Mouse (Mus musculus): ENCODE measurements around the gene Zfp985. TPM values are rescaled to one million over a fixed set of nuclear protein-coding genes. Genes with fewer than 3 reads are reported as not detected.
"Not testable (repeated sequence)": the region's sequence is repeated elsewhere in the genome, so short reads cannot be mapped to it uniquely, and the experiment has no call there.

Zfp985 gene
- polyA plus RNA-seq, 1 experiment from 2014 or later: not detected

DNA sequence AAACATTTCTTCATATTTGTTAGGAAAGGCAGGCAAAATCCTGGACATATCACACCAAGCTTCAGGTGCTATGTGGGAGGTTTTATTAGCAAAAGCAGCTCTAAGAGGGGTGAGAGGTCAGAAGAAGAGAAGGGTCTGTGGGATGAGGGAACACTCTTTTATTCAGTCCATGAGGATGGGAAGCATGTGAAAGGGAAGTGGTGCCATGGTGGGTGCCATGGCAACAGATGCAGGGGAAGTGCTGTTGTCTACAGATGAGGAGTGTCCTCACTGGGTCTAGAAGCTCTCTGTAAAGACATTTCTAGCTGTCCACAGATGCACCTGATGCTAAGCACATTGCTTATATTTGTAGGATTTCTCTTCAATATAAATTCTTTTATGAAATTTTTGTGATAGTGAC lies 12.0 kb upstream of the Zfp985 start:
- ATAC-seq (replicated peaks; ENCODE audit: low FRiP score): no peak
- H3K4me2 ChIP-seq (ENCODE audit: low read depth, low read length, severe bottlenecking): no peak overlapping the region
- no peaks in the 10 kb centered on the region for H3K36me3 ChIP-seq (ENCODE audit: control insufficient read depth, insufficient read depth, low read length)
- H3K27me3 ChIP-seq (ENCODE audit: control insufficient read depth, insufficient read depth, low read length): no peaks in the 10 kb centered on the region
- H3K4me3 ChIP-seq (ENCODE audit: low read depth, low read length): no peak overlapping the region
- no peak overlapping the region for H3K27ac ChIP-seq (ENCODE audit: low read depth, low read length)
- no peaks in the 10 kb centered on the region for H3K4me1 ChIP-seq (replicated peaks; ENCODE audit: control insufficient read depth, insufficient read depth, low read length)
- peaks cover 21% of the 10 kb centered on the region for H3K9me3 ChIP-seq (ENCODE audit: control insufficient read depth, low read length)
- H3K9ac ChIP-seq (ENCODE audit: low read length): no peak overlapping the region
- no peak for DNase-seq (ENCODE audit: low spot score)

DNA sequence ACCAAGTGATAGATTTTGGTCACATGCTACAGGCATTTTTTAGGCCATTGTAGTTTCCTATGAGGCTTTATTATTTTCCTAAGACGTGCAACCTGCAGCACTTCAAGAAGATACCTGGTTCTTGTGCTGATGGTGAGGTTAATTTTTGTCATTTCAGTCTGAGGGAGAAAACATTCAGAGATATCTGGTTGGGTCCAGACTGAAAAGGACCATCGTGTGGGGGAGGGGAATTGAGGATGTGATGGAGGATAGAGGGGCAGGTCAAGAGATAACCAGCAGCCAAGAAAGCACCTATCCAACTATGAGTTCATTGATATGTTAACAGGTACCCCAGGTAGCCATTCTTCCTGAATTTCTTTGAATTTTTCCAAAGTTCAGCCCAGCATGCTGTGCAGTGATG lies 1.3 kb downstream of the Zfp985 start:
- not testable (repeated sequence) for H3K27ac ChIP-seq (ENCODE audit: low read depth, low read length); H3K4me1 ChIP-seq (replicated peaks; ENCODE audit: control insufficient read depth, insufficient read depth, low read length); H3K36me3 ChIP-seq (ENCODE audit: control insufficient read depth, insufficient read depth, low read length); DNase-seq (ENCODE audit: low spot score); H3K4me3 ChIP-seq (ENCODE audit: low read depth, low read length); H3K9me3 ChIP-seq (ENCODE audit: control insufficient read depth, low read length); H3K9ac ChIP-seq (ENCODE audit: low read length); ATAC-seq (replicated peaks; ENCODE audit: low FRiP score); H3K4me2 ChIP-seq (ENCODE audit: low read depth, low read length, severe bottlenecking); H3K27me3 ChIP-seq (ENCODE audit: control insufficient read depth, insufficient read depth, low read length)
- 76% methylated on average over 2 of the region's 2 CpGs for WGBS

- 70% methylated on average over 1 of the region's 1 CpGs for WGBS
- not testable (repeated sequence) for ATAC-seq (replicated peaks; ENCODE audit: low FRiP score); H3K4me3 ChIP-seq (ENCODE audit: low read depth, low read length); DNase-seq (ENCODE audit: low spot score); H3K9ac ChIP-seq (ENCODE audit: low read length); H3K4me1 ChIP-seq (replicated peaks; ENCODE audit: control insufficient read depth, insufficient read depth, low read length); H3K27ac ChIP-seq (ENCODE audit: low read depth, low read length); H3K36me3 ChIP-seq (ENCODE audit: control insufficient read depth, insufficient read depth, low read length); H3K27me3 ChIP-seq (ENCODE audit: control insufficient read depth, insufficient read depth, low read length); H3K4me2 ChIP-seq (ENCODE audit: low read depth, low read length, severe bottlenecking); H3K9me3 ChIP-seq (ENCODE audit: control insufficient read depth, low read length)
These were observed 3.8 kb downstream of the Zfp985 start for GRCm38 (mm10) chr4:147556921-147557320.

GRCm38 (mm10) chr4:147558011-147558410 lies 4.9 kb downstream of the Zfp985 start:
- not testable (repeated sequence) for DNase-seq (ENCODE audit: low spot score); ATAC-seq (replicated peaks; ENCODE audit: low FRiP score); H3K36me3 ChIP-seq (ENCODE audit: control insufficient read depth, insufficient read depth, low read length); H3K27me3 ChIP-seq (ENCODE audit: control insufficient read depth, insufficient read depth, low read length); H3K4me1 ChIP-seq (replicated peaks; ENCODE audit: control insufficient read depth, insufficient read depth, low read length); H3K9me3 ChIP-seq (ENCODE audit: control insufficient read depth, low read length); H3K9ac ChIP-seq (ENCODE audit: low read length); H3K4me3 ChIP-seq (ENCODE audit: low read depth, low read length); H3K27ac ChIP-seq (ENCODE audit: low read depth, low read length); H3K4me2 ChIP-seq (ENCODE audit: low read depth, low read length, severe bottlenecking)

GRCm38 (mm10) chr4:147559096-147559495 lies 6.0 kb downstream of the Zfp985 start:
- H3K4me1 ChIP-seq (replicated peaks; ENCODE audit: control insufficient read depth, insufficient read depth, low read length); H3K9me3 ChIP-seq (ENCODE audit: control insufficient read depth, low read length); ATAC-seq (replicated peaks; ENCODE audit: low FRiP score); H3K9ac ChIP-seq (ENCODE audit: low read length); H3K4me2 ChIP-seq (ENCODE audit: low read depth, low read length, severe bottlenecking); DNase-seq (ENCODE audit: low spot score); H3K27me3 ChIP-seq (ENCODE audit: control insufficient read depth, insufficient read depth, low read length); H3K4me3 ChIP-seq (ENCODE audit: low read depth, low read length); H3K27ac ChIP-seq (ENCODE audit: low read depth, low read length); H3K36me3 ChIP-seq (ENCODE audit: control insufficient read depth, insufficient read depth, low read length): not testable (repeated sequence)
- 74% methylated on average over 1 of the region's 1 CpGs for WGBS

- ATAC-seq (replicated peaks; ENCODE audit: low FRiP score) (no peak), DNase-seq (ENCODE audit: low spot score) (no peak)
- 72% methylated on average over 6 of the region's 6 CpGs for WGBS
- H3K4me2 ChIP-seq (ENCODE audit: low read depth, low read length, severe bottlenecking): no peak overlapping the region
- no peak overlapping the region for H3K9ac ChIP-seq (ENCODE audit: low read length)
- H3K4me3 ChIP-seq (ENCODE audit: low read depth, low read length): no peak overlapping the region
- no peaks in the 10 kb centered on the region for H3K4me1 ChIP-seq (replicated peaks; ENCODE audit: control insufficient read depth, insufficient read depth, low read length)
- no peak overlapping the region for H3K27ac ChIP-seq (ENCODE audit: low read depth, low read length)
- no peaks in the 10 kb centered on the region for H3K36me3 ChIP-seq (ENCODE audit: control insufficient read depth, insufficient read depth, low read length)
- no peaks in the 10 kb centered on the region for H3K27me3 ChIP-seq (ENCODE audit: control insufficient read depth, insufficient read depth, low read length)
- peaks cover 5% of the 10 kb centered on the region; the same call in 1 of the 2 replicates for H3K9me3 ChIP-seq (ENCODE audit: control insufficient read depth, low read length)
These were observed 12.5 kb downstream of the Zfp985 start for GRCm38 (mm10) chr4:147565426-147566220.

GRCm38 (mm10) chr4:147571156-147571555 lies 18.1 kb downstream of the Zfp985 start:
- not testable (repeated sequence) for H3K4me3 ChIP-seq (ENCODE audit: low read depth, low read length); H3K36me3 ChIP-seq (ENCODE audit: control insufficient read depth, insufficient read depth, low read length); ATAC-seq (replicated peaks; ENCODE audit: low FRiP score); H3K27me3 ChIP-seq (ENCODE audit: control insufficient read depth, insufficient read depth, low read length); DNase-seq (ENCODE audit: low spot score); H3K9ac ChIP-seq (ENCODE audit: low read length); H3K4me2 ChIP-seq (ENCODE audit: low read depth, low read length, severe bottlenecking); H3K4me1 ChIP-seq (replicated peaks; ENCODE audit: control insufficient read depth, insufficient read depth, low read length); H3K27ac ChIP-seq (ENCODE audit: low read depth, low read length); H3K9me3 ChIP-seq (ENCODE audit: control insufficient read depth, low read length)
- 87% methylated on average over 8 of the region's 8 CpGs for WGBS

DNA sequence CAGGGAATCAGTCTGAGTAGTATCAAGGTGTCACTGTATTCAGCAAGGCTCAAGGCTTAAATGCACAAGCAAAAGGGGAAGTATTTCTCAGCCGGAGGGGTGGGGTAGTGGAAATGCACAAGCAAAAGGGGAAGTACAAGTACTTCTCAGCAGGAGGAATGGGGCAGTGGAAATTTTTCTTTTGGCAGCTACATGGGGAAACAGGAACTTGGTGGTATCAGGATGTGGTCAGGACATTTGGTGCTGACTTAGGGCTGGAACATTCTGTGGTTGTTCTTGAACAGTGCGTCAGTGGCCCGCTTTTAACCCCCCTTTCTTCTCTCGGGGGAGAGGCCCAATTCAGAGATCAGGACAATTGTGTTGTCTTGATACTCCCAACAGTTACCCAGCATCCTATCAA lies 26.3 kb downstream of the Zfp985 start:
- H3K27me3 ChIP-seq (ENCODE audit: control insufficient read depth, insufficient read depth, low read length); H3K36me3 ChIP-seq (ENCODE audit: control insufficient read depth, insufficient read depth, low read length); H3K9me3 ChIP-seq (ENCODE audit: control insufficient read depth, low read length); H3K9ac ChIP-seq (ENCODE audit: low read length); H3K27ac ChIP-seq (ENCODE audit: low read depth, low read length); DNase-seq (ENCODE audit: low spot score); H3K4me3 ChIP-seq (ENCODE audit: low read depth, low read length); H3K4me2 ChIP-seq (ENCODE audit: low read depth, low read length, severe bottlenecking); H3K4me1 ChIP-seq (replicated peaks; ENCODE audit: control insufficient read depth, insufficient read depth, low read length); ATAC-seq (replicated peaks; ENCODE audit: low FRiP score): not testable (repeated sequence)
- WGBS: 88% methylated on average over 4 of the region's 4 CpGs
